Mouse (Mus musculus) bone marrow macrophage, adult 2 months (primary cell): ENCODE measurements around the gene Sgip1. TPM values are rescaled to one million over a fixed set of nuclear protein-coding genes. Genes with fewer than 3 reads are reported as not detected.

Experiments
- H3K27ac ChIP-seq: 2 replicates; pipeline ENCODE4 v1.5.1; 2012; ENCODE audit warnings: low read depth, low read length; ENCODE audit not compliant: insufficient read depth
- H3K4me1 ChIP-seq: 2 replicates; pipeline ENCODE4 v1.6.1; 2012; ENCODE audit warnings: low read length; ENCODE audit not compliant: control insufficient read depth, insufficient read depth
- H3K4me3 ChIP-seq: 2 replicates; pipeline ENCODE4 v1.5.1; 2012; ENCODE audit warnings: mild to moderate bottlenecking, low read length, moderate library complexity; ENCODE audit not compliant: insufficient read depth
- CTCF ChIP-seq: IDR thresholded peaks from 2 replicates; pipeline ENCODE4 v1.5.1; 2012; ENCODE audit warnings: low read depth, mild to moderate bottlenecking, low read length, moderate library complexity
- POLR2A ChIP-seq: IDR thresholded peaks from 2 replicates; pipeline ENCODE4 v1.6.1; 2012; ENCODE audit warnings: mild to moderate bottlenecking, low read depth, low read length, borderline replicate concordance
- polyA plus RNA-seq: library from polyadenylated mRNA; stranded (reverse); fragments of >200 nt; gene quantifications from 2 replicates; pipeline ENCODE4 v1.2.4, GENCODE M21; 2012; ENCODE audit not compliant: missing spikeins, insufficient read depth, insufficient read length

Gene Sgip1
- polyA plus RNA-seq, 1 experiment, result not detected

GRCm38 (mm10) chr4:102734022-102734657, 7.0 kb upstream of the Sgip1 start:
- Histone ChIP-seq H3K27ac (no peak overlapping the region), H3K4me1 (no peaks in the 10 kb centered on the region), H3K4me3 (no peak overlapping the region)
- TF ChIP-seq POLR2A (no peak), CTCF (no peak)

GRCm38 (mm10) chr4:102753334-102754090, 12.4 kb downstream of the Sgip1 start:
- no peak for TF ChIP-seq POLR2A
- no peak for TF ChIP-seq CTCF
- H3K4me1 ChIP-seq, result peaks cover 3% of the 10 kb centered on the region
- no peak overlapping the region for H3K27ac ChIP-seq
- no peak overlapping the region for H3K4me3 ChIP-seq

- TF ChIP-seq CTCF (no peak), POLR2A (no peak)
- H3K27ac ChIP-seq, result no peak overlapping the region
- H3K4me1 ChIP-seq, result no peaks in the 10 kb centered on the region
- peak overlapping the region; percentile 53 for H3K4me3 ChIP-seq
These were observed 18.2 kb downstream of the Sgip1 start for GRCm38 (mm10) chr4:102759095-102759890.

DNA sequence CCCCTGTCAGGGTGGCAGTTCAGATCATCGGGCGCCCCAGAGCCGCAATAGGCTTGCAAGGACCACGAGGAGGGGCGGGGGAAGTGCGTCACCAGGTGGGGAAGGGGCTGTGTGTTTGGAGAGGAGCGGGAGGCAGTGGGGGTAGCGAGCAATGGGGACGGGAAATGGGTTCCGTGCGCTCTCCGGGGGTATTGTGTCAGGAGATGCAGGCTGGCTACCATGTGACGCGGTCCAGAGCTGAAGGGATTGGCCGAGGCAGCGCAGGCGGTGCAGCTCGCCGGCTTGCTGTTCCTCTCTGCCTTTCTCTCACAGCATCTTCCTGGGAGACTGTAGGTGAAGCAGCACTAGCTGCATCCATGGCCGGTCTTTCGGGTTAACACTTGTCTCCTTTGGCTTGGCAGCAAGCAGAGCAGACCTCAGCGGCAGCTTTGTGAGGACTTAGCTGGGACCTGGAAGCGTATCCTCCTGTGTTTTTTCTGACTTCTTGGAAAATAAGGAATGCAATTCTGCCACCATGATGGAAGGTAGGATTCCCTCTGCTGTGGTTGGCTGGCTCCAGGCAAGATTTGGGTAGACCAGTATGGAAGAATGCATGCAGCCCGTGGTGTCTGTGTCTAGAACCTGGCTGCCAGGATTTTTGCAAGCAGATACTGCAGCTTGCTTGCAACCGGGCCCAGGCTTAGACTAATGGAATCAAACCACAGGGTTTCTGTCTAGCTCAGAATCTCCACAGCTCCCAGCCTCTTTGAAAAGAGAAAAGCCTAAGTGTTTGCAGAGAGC, 19.1 kb downstream of the Sgip1 start:
- TF ChIP-seq POLR2A (no peak), CTCF (no peak)
- H3K27ac ChIP-seq, result no peak overlapping the region
- H3K4me3 ChIP-seq, result peak overlapping the region; percentile 53
- H3K4me1 ChIP-seq, result no peaks in the 10 kb centered on the region

GRCm38 (mm10) chr4:102762075-102762474, 21.0 kb downstream of the Sgip1 start:
- Histone ChIP-seq H3K4me1 (no peaks in the 10 kb centered on the region), H3K4me3 (no peak overlapping the region), H3K27ac (no peak overlapping the region)
- TF ChIP-seq POLR2A, result no peak
- TF ChIP-seq CTCF, result no peak

DNA sequence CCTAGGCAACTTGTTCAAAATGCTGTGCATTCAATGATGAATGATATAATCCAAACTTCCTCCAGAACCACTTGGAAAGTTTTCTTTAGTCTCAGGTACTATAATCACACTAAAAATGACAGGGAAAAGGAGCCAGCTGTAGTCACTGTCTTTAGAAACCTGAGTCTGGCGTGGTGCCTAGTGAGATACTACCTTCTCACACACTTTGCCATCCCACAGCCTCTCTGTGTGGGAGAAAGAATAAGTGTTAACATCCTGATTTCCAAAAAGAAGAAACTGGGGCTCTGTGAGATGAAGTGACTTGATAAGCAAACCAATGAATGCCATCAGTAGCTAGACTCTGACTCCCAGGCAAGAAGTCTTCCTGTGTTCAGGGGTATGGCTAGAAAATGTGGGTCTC, 28.0 kb downstream of the Sgip1 start:
- no peak overlapping the region for H3K27ac ChIP-seq
- H3K4me1 ChIP-seq, result no peaks in the 10 kb centered on the region
- TF ChIP-seq POLR2A (no peak), CTCF (no peak)
- no peak overlapping the region for H3K4me3 ChIP-seq

- no peak for TF ChIP-seq CTCF
- TF ChIP-seq POLR2A, result no peak
These were observed 28.8 kb downstream of the Sgip1 start for GRCm38 (mm10) chr4:102769936-102770335.

GRCm38 (mm10) chr4:102771598-102772357, 30.7 kb downstream of the Sgip1 start:
- Histone ChIP-seq H3K27ac (no peak overlapping the region), H3K4me1 (no peaks in the 10 kb centered on the region), H3K4me3 (no peak overlapping the region)
- TF ChIP-seq CTCF, result no peak
- no peak for TF ChIP-seq POLR2A

More at GRCm38 (mm10) chr4:102769936-102770335, 28.8 kb downstream of the Sgip1 start:
- Histone ChIP-seq H3K4me3 (no peak overlapping the region), H3K27ac (no peak overlapping the region), H3K4me1 (no peaks in the 10 kb centered on the region)
